Comparison of ENCODE assay signal across 8 mouse cellular contexts in genomic region chr10:77516379-77516951, GRCm38 (mm10). TPM values are rescaled to one million over a fixed set of nuclear protein-coding genes. Genes with fewer than 3 reads are reported as not detected.
DNase-seq lines count a peak whose midpoint lies in the region; ATAC-seq lines count a peak whose summit lies in the region.

No protein-coding gene starts in this region.

- H3K4me3 ChIP-seq in heart, embryonic 11.5 days (ENCODE audit: low read depth, low read length): peak overlapping the region; percentile 90
- peak overlapping the region; percentile 88 for H3K4me3 ChIP-seq in neural tube, embryonic 12.5 days

- H3K36me3 ChIP-seq in heart, embryonic 11.5 days (ENCODE audit: control insufficient read depth, insufficient read depth, low read length): peaks cover 11% of the 10 kb centered on the region
- H3K36me3 ChIP-seq in neural tube, embryonic 12.5 days: peaks cover 24% of the 10 kb centered on the region

- peak overlapping the region; percentile 16; the same call in 1 of the 2 replicates for H3K27ac ChIP-seq in heart, embryonic 11.5 days (ENCODE audit: low read depth, low read length)
- no peak overlapping the region for H3K27ac ChIP-seq in neural tube, embryonic 12.5 days

- DNase-seq in embryo, embryonic 9.5 days (ENCODE audit: extremely low spot score): peak; percentile 26
- DNase-seq in embryo, embryonic 10 days (ENCODE audit: low spot score): no peak
- DNase-seq in MN1 (ENCODE audit: low spot score): peak; percentile 44
- peak; percentile 48 to 68 for DNase-seq in kidney, postnatal 36 days
- no peak for DNase-seq in gastrocnemius, postnatal 4 days (ENCODE audit: low spot score in 2 of 2)
- no peak for DNase-seq in left cerebral cortex, adult 18-20 months (ENCODE audit: low spot score in 2 of 2)

- no peaks in the 10 kb centered on the region for H3K27me3 ChIP-seq in heart, embryonic 11.5 days (ENCODE audit: control insufficient read depth, insufficient read depth, low read length)
- no peaks in the 10 kb centered on the region for H3K27me3 ChIP-seq in neural tube, embryonic 12.5 days (replicated peaks)

- peak overlapping the region; percentile 88 for H3K4me2 ChIP-seq in heart, embryonic 11.5 days
- H3K4me2 ChIP-seq in neural tube, embryonic 12.5 days (replicated peaks): peak overlapping the region; percentile 92

- H3K4me1 ChIP-seq in heart, embryonic 11.5 days (ENCODE audit: control insufficient read depth, insufficient read depth, low read length): peaks cover 16% of the 10 kb centered on the region
- H3K4me1 ChIP-seq in neural tube, embryonic 12.5 days: peaks cover 23% of the 10 kb centered on the region

- no peaks in the 10 kb centered on the region for H3K9me3 ChIP-seq in heart, embryonic 11.5 days (replicated peaks; ENCODE audit: control insufficient read depth, low read length)
- no peaks in the 10 kb centered on the region for H3K9me3 ChIP-seq in neural tube, embryonic 12.5 days

- peak overlapping the region; percentile 91 for H3K9ac ChIP-seq in heart, embryonic 11.5 days (ENCODE audit: low read depth, low read length)
- H3K9ac ChIP-seq in neural tube, embryonic 12.5 days: peak overlapping the region; percentile 90

- ATAC-seq in heart, embryonic 11.5 days (replicated peaks; ENCODE audit: insufficient number of reproducible peaks, low FRiP score, low TSS enrichment): no peak
- ATAC-seq in neural tube, embryonic 12.5 days (ENCODE audit: low FRiP score, low read depth): no peak

- whole genome bisulfite sequencing in heart, embryonic 11.5 days (ENCODE audit: insufficient replicate concordance): 42% methylated on average over 14 of the region's 14 CpGs
- 52% methylated on average over 14 of the region's 14 CpGs for WGBS in neural tube, embryonic 12.5 days

RNA-seq across cellular contexts. Expression of gene Fam207a, which starts 0.9 kb away (rescaled TPM):
- 26.2 and 28.1 TPM in 2 replicates for polyA plus RNA-seq in heart, embryonic 11.5 days (2014; fragmentation: Nextera tagmentation; extraction: Ambion mirVana)
- polyA plus RNA-seq in neural tube, embryonic 12.5 days (2016; fragmentation: Nextera tagmentation; extraction: Ambion mirVana): 46.4 and 47.4 TPM in 2 replicates
- 10 to 100 TPM; 14.4 to 14.7 TPM for total RNA-seq in gastrocnemius, postnatal 4 days (2021)
- 10 to 100 TPM; 34.7 to 35.8 TPM for total RNA-seq in left cerebral cortex, adult 18-20 months (2021)

RNA-seq across cellular contexts. Expression of gene Itgb2, which starts 13.6 kb away (rescaled TPM):
- 2.3 and 2.4 TPM in 2 replicates for polyA plus RNA-seq in heart, embryonic 11.5 days (2014; fragmentation: Nextera tagmentation; extraction: Ambion mirVana)
- 1.3 and 1.4 TPM in 2 replicates for polyA plus RNA-seq in neural tube, embryonic 12.5 days (2016; fragmentation: Nextera tagmentation; extraction: Ambion mirVana)
- total RNA-seq in gastrocnemius, postnatal 4 days (2021): 1 to 10 TPM; 2.9 to 3.9 TPM
- total RNA-seq in left cerebral cortex, adult 18-20 months (2021): 1 to 10 TPM; 3.6 to 3.8 TPM

Comparison
In these comparisons a context has a peak if more than half of its experiments do, and no peak if none do; other contexts are left out.
1. DNase-seq: peak in embryo, embryonic 9.5 days (single experiment), MN1 (single experiment) and kidney, postnatal 36 days (2 of 2); none in embryo, embryonic 10 days (single experiment), gastrocnemius, postnatal 4 days (0 of 2) and left cerebral cortex, adult 18-20 months (0 of 2).